Mouse (Mus musculus) left cerebral cortex, adult 8-10 months (tissue): ENCODE results near the gene Syf2. TPM values are rescaled to one million over a fixed set of nuclear protein-coding genes. Genes with fewer than 3 reads are reported as not detected.

Experiments
- DNase-seq, 2 experiments: peaks; one replicate each; pipeline ENCODE4 v3.0.0; 2022; ENCODE audit warnings: low spot score in 2 of 2
- total RNA-seq, 4 experiments: library from RNA; stranded (reverse); gene quantifications; 2 replicates each; pipeline ENCODE4 v1.2.4; 2022

The Syf2 gene
- total RNA-seq, 4 experiments from 2014 or later = 48.4 to 62.7 (median 56.9) TPM

DNA sequence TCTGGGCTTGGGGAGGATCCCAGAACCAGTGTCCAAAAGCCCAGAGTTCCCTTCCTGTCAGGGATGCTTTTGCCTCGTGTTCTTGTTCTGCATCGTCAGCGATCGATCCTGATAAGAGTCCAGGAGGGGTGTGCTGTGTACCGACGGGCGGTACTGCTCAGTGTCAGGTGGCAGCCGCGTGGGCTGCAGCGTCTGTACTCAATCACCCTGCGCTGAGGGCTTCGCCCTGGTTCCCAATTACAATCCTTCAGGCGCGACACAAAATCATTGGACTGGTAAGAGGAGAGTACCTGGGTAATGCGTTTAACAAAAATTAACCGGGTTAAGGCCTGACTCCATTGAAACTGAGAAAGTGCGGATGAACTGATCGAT lies 37.9 kb downstream of the Syf2 start:
- DNase-seq = no peak

DNA sequence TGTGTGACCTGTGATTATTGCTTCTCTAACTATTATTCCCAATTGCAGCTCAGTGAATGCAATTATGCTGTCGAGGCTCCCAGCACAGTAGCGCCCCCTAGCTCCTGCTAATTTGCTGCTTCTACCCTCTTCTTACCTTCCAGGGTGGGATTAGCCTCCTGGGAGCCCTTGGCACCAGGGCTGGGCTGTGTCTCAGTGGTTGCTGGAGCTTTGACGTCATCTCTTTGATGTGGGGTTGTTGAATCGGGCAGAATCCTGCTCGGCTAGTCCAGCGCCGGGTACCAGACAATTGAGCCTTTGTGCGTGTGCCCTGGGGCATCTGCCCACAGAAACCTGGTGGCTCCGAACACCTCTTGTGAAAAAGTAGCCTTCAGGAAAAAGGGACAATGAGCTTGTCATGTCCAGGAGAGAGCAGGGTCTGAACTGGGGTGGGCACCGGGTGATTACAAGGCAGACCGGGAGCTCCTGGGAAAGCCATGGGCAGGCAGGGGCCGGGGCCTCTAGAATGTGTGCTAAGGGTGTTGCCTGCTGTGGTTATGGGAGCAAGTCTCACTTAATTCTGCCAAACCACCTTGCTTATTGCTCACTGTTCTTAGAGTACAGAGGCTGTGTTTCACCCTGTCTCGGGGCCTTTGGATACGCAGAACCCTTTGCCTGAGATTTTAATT lies 44.7 kb downstream of the Syf2 start:
- no peak for DNase-seq

DNA sequence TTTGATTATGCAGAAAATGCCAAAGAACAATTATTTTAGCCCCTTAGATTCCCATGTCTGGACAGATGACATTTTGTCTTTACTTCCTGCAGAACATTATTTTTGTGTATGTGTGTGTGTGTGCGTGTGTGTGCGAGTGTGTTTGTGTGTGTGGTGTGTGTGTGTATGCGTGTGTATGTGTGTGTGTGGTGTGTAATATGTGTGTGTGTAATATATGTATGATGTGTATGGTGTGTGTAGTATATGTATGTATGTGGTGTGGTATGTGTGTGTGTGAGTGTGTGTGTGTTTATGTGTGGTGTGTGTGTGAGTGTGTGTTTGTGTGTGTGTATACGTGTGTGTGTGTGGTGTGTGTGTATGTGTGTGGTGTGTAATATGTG lies 45.2 kb downstream of the Syf2 start:
- no peak for DNase-seq

- DNase-seq = no peak
Observed at GRCm38 (mm10) chr4:134978930-134979329, 48.2 kb downstream of the Syf2 start.

DNA sequence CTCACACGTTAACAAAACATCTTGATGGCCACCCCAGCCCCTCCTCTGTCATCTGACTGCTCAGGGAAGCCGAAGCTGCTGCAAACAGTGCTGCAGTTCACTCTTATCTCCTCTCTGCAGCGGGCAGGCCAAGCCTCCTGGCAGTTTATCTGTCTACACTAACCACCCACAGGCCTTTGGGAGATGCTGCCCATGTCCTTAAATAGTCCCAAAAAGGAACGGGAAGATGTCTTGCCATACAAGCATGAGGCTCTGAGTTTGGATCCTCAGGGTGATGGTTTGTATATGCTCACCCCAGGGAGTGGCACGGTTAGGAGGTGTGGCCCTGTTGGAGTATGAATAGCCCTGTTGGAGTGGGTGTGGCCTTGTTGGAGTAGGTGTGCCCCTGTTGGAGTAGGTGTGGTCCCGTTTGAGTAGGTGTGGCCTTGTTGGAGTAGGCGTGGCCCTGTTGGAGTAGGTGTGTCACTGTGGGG lies 51.3 kb downstream of the Syf2 start:
- no peak for DNase-seq

DNA sequence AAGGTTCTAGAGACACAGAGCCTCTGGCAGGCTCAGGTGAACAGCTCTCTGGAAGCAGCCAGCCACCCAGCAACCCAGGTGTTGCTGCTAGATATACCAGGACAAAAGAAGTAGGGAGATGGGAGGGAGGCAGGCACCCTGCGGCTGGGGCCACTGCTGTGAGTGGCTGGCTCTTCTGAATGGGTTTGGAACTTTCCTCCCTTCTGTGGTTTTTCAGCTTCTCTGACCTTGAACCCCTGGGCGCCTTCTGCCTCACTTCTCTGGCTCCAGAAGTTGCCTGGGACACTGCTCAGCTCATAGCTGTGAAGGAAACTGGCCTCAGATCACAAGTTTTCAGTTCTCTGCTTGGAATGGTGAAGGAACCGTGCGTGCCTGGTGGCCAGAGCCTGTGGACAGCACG lies 52.4 kb downstream of the Syf2 start:
- DNase-seq = no peak

DNA sequence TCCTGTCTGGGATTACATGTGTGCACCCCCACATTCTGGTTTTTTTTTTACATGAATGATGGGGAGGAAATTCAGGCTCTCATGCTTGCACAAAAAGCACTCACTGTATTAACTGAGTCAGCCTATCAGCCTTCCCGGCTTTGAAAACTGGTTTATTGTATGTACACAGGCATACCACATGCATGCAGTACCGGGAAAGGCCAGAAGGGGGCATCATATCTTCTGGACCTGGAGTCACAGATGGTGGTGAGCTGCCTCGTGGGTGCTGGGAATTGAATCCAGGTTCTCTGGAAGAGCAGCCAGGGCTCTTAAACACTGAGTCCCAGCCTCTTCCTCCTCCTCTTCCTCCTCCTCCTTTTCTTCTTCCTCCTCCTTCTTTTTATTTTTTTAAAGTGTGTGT lies 53.9 kb downstream of the Syf2 start:
- no peak for DNase-seq

DNA sequence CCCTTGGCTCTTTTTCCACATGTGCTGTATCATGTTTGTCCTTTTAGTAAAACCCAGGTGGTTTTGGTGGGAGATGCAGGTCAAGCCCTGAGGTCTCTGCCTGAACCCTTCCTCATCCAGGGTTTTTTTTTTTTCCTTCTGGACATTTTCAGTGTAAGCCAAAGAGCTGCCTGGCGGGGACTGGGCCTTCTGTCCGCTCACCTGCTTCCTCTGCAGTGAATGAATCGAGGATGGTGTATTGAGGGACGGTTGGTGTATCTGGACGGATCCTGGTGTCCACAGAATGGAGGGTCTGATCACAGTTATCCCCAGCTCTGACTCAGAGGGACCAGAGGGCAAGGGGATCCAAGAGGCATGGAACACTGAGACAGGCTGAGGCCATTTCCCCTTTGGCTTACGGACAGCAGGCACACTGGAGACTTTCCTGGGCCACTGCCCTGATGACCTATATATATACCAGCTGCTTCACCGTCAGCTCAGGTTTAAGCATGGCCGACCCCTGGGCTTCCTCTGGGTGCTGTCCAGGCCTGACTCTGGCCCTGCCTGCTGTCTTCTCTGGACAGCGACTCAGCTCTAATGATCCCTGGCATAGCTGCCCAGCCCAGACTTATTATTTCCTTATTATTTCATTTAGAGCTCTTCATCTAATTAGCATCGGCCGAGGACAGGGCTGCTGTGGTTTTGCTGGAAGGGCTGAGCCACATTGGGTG lies 55.1 kb downstream of the Syf2 start:
- DNase-seq = no peak

- no peak for DNase-seq
Observed at GRCm38 (mm10) chr4:134986336-134986635, 55.6 kb downstream of the Syf2 start.

- DNase-seq = no peak
Observed at GRCm38 (mm10) chr4:134986963-134987362, 56.3 kb downstream of the Syf2 start.

Other genes with a start within 250 kb of the Syf2 start
- 10 to 100 TPM; 34.6 to 40.0 (median 38.4) TPM for gene Man1c1, start 226.6 kb upstream of the Syf2 start, total RNA-seq
- gene Ldlrap1, start 162.9 kb upstream of the Syf2 start, total RNA-seq = 1 to 10 TPM; 2.8 to 4.8 (median 4.4) TPM
- gene Maco1, start 77.6 kb upstream of the Syf2 start, total RNA-seq = 10 to 100 TPM; 48.8 to 62.7 (median 58.4) TPM
- gene Rhd, start 66.4 kb upstream of the Syf2 start, total RNA-seq = under 1 TPM in 1 of 4 experiments, not detected in 3; 0.50 TPM
- gene Tmem50a, start 15.9 kb upstream of the Syf2 start, total RNA-seq = 100 to 1,000 TPM; 119 to 138 (median 124) TPM
- 100 to 1,000 TPM; 218 to 302 (median 272) TPM for gene Rsrp1, start 7.3 kb upstream of the Syf2 start, total RNA-seq
- gene Runx3, start 189.8 kb downstream of the Syf2 start, total RNA-seq = under 1 TPM in 2 of 4 experiments, not detected in 2; 0.27 to 0.30 TPM